Comparison of ENCODE assay signal across 12 mouse cellular contexts in genomic region chr2:31880868-31881267, GRCm38 (mm10). TPM values are rescaled to one million over a fixed set of nuclear protein-coding genes. Genes with fewer than 3 reads are reported as not detected.
DNase-seq lines count a peak whose midpoint lies in the region; ATAC-seq lines count a peak whose summit lies in the region.
"Had no signal": no experiment of that assay in that cellular context is flagged by ENCODE, and none has a peak within 500 bp of the region (broad histone marks: within the 10 kb centered on the region; RNA-seq: fewer than 3 reads in every experiment).

No protein-coding gene starts in this region.

- peak overlapping the region; percentile 1; the same call in 1 of the 2 replicates for H3K4me2 ChIP-seq in heart, embryonic 15.5 days
- no peak overlapping the region for H3K4me2 ChIP-seq in forebrain, embryonic 13.5 days
- H3K4me2 ChIP-seq: intestine, embryonic 15.5 days had no signal

- intact Hi-C loops in left cerebral cortex, postnatal 25 days (cut with DNase I) = loop anchor here (10.0 kb wide), 1 partner anchor 196 kb away; the partner anchor contains the start of gene Abl1

- no peaks in the 10 kb centered on the region for H3K9me3 ChIP-seq in heart, embryonic 15.5 days (replicated peaks)
- H3K9me3 ChIP-seq in forebrain, embryonic 13.5 days (replicated peaks) = no peaks in the 10 kb centered on the region
- H3K9me3 ChIP-seq: intestine, embryonic 15.5 days had no signal

- no peak for ATAC-seq in heart, embryonic 15.5 days (replicated peaks; ENCODE audit: insufficient number of reproducible peaks, insufficient read depth, low FRiP score, low read depth)
- ATAC-seq in neutrophil, adult 5-6 weeks (ENCODE audit: extremely low read depth, insufficient number of reproducible peaks, low FRiP score, poor library complexity, severe bottlenecking) = peak; percentile 47
- ATAC-seq in forebrain, embryonic 13.5 days = no peak
- ATAC-seq: intestine, embryonic 15.5 days had no signal

- no peak overlapping the region for H3K4me3 ChIP-seq in heart, embryonic 15.5 days
- H3K4me3 ChIP-seq in forebrain, embryonic 13.5 days = no peak overlapping the region
- H3K4me3 ChIP-seq: intestine, embryonic 15.5 days had no signal

- no peak overlapping the region for H3K9ac ChIP-seq in heart, embryonic 15.5 days
- no peak overlapping the region for H3K9ac ChIP-seq in forebrain, embryonic 13.5 days
- H3K9ac ChIP-seq: intestine, embryonic 15.5 days had no signal

- no peak overlapping the region for H3K27ac ChIP-seq in heart, embryonic 15.5 days
- no peak overlapping the region for H3K27ac ChIP-seq in forebrain, embryonic 13.5 days
- H3K27ac ChIP-seq: intestine, embryonic 15.5 days had no signal

- H3K27me3 ChIP-seq in heart, embryonic 15.5 days = peaks cover 89% of the 10 kb centered on the region
- H3K27me3 ChIP-seq in forebrain, embryonic 13.5 days = peaks cover 84% of the 10 kb centered on the region

- 0 out of 2 replicates have a peak, but pooled peaks cover 2% of the 10 kb centered on the region for H3K4me1 ChIP-seq in heart, embryonic 15.5 days (replicated peaks)
- peaks cover 20% of the 10 kb centered on the region for H3K4me1 ChIP-seq in forebrain, embryonic 13.5 days

- no peak for DNase-seq in heart, adult 18-20 months
- DNase-seq in B cell, adult 2 months = peak; percentile 88 to 89
- DNase-seq in R1 (ENCODE audit: low read depth, low spot score) = peak; percentile 80
- no peak for DNase-seq in cerebellum, postnatal 14 days
- DNase-seq in left cerebral cortex, postnatal 25 days (ENCODE audit: low spot score in 2 of 2) = no peak
- DNase-seq: cerebellum, adult 11 months; gastrocnemius, postnatal 36 days; left cerebral cortex, postnatal 4 days had no signal

- 9% methylated on average over 14 of the region's 14 CpGs for WGBS in heart, embryonic 15.5 days
- 8% methylated on average over 14 of the region's 14 CpGs for WGBS in forebrain, embryonic 13.5 days

- no peaks in the 10 kb centered on the region for H3K36me3 ChIP-seq in heart, embryonic 15.5 days
- no peaks in the 10 kb centered on the region for H3K36me3 ChIP-seq in forebrain, embryonic 13.5 days (ENCODE audit: poor library complexity, severe bottlenecking)
- H3K36me3 ChIP-seq: intestine, embryonic 15.5 days had no signal

RNA-seq across cellular contexts. Expression of gene Lamc3, which starts 6.2 kb away (rescaled TPM):
- 0.43 and 0.68 TPM in 2 replicates for polyA plus RNA-seq in heart, embryonic 15.5 days (2015; fragmentation: Nextera tagmentation; extraction: Ambion mirVana)
- total RNA-seq in heart, adult 18-20 months (2021) = under 1 TPM; 0.67 to 0.75 TPM
- not detected in 2 replicates for total RNA-seq in neutrophil, adult 5-6 weeks (2017)
- 3.2 and 3.3 TPM in 2 replicates for polyA plus RNA-seq in forebrain, embryonic 13.5 days (2015; fragmentation: Nextera tagmentation; extraction: Ambion mirVana)
- 1 to 10 TPM; 7.6 to 8.7 TPM for total RNA-seq in left cerebral cortex, postnatal 25 days (2021)

RNA-seq across cellular contexts. Expression of gene Fibcd1, which starts 35.1 kb away (rescaled TPM):
- not detected in 2 replicates for polyA plus RNA-seq in heart, embryonic 15.5 days (2015; fragmentation: Nextera tagmentation; extraction: Ambion mirVana)
- not detected for total RNA-seq in heart, adult 18-20 months (2021)
- not detected in 2 replicates for total RNA-seq in neutrophil, adult 5-6 weeks (2017)
- polyA plus RNA-seq in forebrain, embryonic 13.5 days (2015; fragmentation: Nextera tagmentation; extraction: Ambion mirVana) = 1.2 and 1.5 TPM in 2 replicates
- 10 to 100 TPM in 1 of 2 experiments, 1 to 10 TPM in 1; 9.1 to 10.4 TPM for total RNA-seq in left cerebral cortex, postnatal 25 days (2021)
- total RNA-seq: gastrocnemius, postnatal 36 days had no signal

Comparison
In these comparisons a context has a peak if more than half of its experiments do, and no peak if none do; other contexts are left out.
1. DNase-seq: peak in B cell, adult 2 months (2 of 2) and R1 (single experiment); none in heart, adult 18-20 months (0 of 2), cerebellum, postnatal 14 days (0 of 2) and left cerebral cortex, postnatal 25 days (0 of 2).
2. RNA of gene Fibcd1, which starts 35.1 kb away (total RNA-seq): 9.1 to 10.4 TPM in left cerebral cortex, postnatal 25 days; not detected in heart, adult 18-20 months and not detected in neutrophil, adult 5-6 weeks; every median in the first group is over 10 times any median in the second.